Mouse (Mus musculus): Measurements from ENCODE around the gene Cdsn.
A peak's percentile ranks its signal among the peaks of the same experiment; 100 is the strongest.
"Not testable (repeated sequence)": the region's sequence is repeated elsewhere in the genome, so short reads cannot be mapped to it uniquely, and the experiment has no call there.

Gene Cdsn

GRCm38 (mm10) chr17:35551881-35552414 lies at the start of gene Cdsn:
Gene Cdsn, plus strand, starts transcription at chr17:35552128.
- DNase-seq (ENCODE audit: extremely low read depth, low read depth), result no peak

- no peak for DNase-seq (ENCODE audit: extremely low read depth, low read depth)
These were observed 49.7 kb upstream of the Cdsn start for GRCm38 (mm10) chr17:35502226-35502625.

- no peak for DNase-seq (ENCODE audit: extremely low read depth, low read depth)
These were observed 49.2 kb upstream of the Cdsn start for GRCm38 (mm10) chr17:35502762-35503161.

GRCm38 (mm10) chr17:35503849-35504248 lies 48.1 kb upstream of the Cdsn start:
- no peak for DNase-seq (ENCODE audit: extremely low read depth, low read depth)

GRCm38 (mm10) chr17:35504628-35505481 lies 47.1 kb upstream of the Cdsn start:
- DNase-seq (ENCODE audit: extremely low read depth, low read depth), result no peak

GRCm38 (mm10) chr17:35505776-35506175 lies 46.2 kb upstream of the Cdsn start, which contains the start of gene Pou5f1:
Gene Pou5f1, plus strand, starts transcription at chr17:35506018.
- DNase-seq (ENCODE audit: extremely low read depth, low read depth), result no peak

GRCm38 (mm10) chr17:35506881-35507280 lies 45.0 kb upstream of the Cdsn start:
- no peak for DNase-seq (ENCODE audit: extremely low read depth, low read depth)

GRCm38 (mm10) chr17:35507556-35508260 lies 44.2 kb upstream of the Cdsn start:
- DNase-seq (ENCODE audit: extremely low read depth, low read depth), result no peak

GRCm38 (mm10) chr17:35508279-35508678 lies 43.6 kb upstream of the Cdsn start:
- DNase-seq (ENCODE audit: extremely low read depth, low read depth), result not testable (repeated sequence)

GRCm38 (mm10) chr17:35509284-35509683 lies 42.6 kb upstream of the Cdsn start:
- no peak for DNase-seq (ENCODE audit: extremely low read depth, low read depth)

- DNase-seq (ENCODE audit: extremely low read depth, low read depth), result peak; percentile 10
These were observed 38.9 kb upstream of the Cdsn start for GRCm38 (mm10) chr17:35512916-35513626.

GRCm38 (mm10) chr17:35513886-35514285 lies 38.0 kb upstream of the Cdsn start:
- DNase-seq (ENCODE audit: extremely low read depth, low read depth), result peak; percentile 39

GRCm38 (mm10) chr17:35514756-35515155 lies 37.2 kb upstream of the Cdsn start:
- no peak for DNase-seq (ENCODE audit: extremely low read depth, low read depth)

- peak; percentile 23 for DNase-seq (ENCODE audit: extremely low read depth, low read depth)
These were observed 35.9 kb upstream of the Cdsn start for GRCm38 (mm10) chr17:35515911-35516640.

GRCm38 (mm10) chr17:35516652-35517500 lies 35.1 kb upstream of the Cdsn start, which contains the start of the genes Tcf19 and Cchcr1:
Gene Tcf19, minus strand, starts transcription at chr17:35516824.
Gene Cchcr1, plus strand, starts transcription at chr17:35517100.
- peak; percentile 96 for DNase-seq (ENCODE audit: extremely low read depth, low read depth)

GRCm38 (mm10) chr17:35517526-35517925 lies 34.4 kb upstream of the Cdsn start:
- peak; percentile 22 for DNase-seq (ENCODE audit: extremely low read depth, low read depth)

GRCm38 (mm10) chr17:35524354-35524753 lies 27.6 kb upstream of the Cdsn start:
- DNase-seq (ENCODE audit: extremely low read depth, low read depth), result no peak

- DNase-seq (ENCODE audit: extremely low read depth, low read depth), result no peak
These were observed 25.3 kb upstream of the Cdsn start for GRCm38 (mm10) chr17:35526644-35527043.

GRCm38 (mm10) chr17:35532360-35532759 lies 19.6 kb upstream of the Cdsn start:
- DNase-seq (ENCODE audit: extremely low read depth, low read depth), result no peak

GRCm38 (mm10) chr17:35532901-35533300 lies 19.0 kb upstream of the Cdsn start, which contains the start of gene Psors1c2:
Gene Psors1c2, plus strand, starts transcription at chr17:35533201.
- no peak for DNase-seq (ENCODE audit: extremely low read depth, low read depth)

All from MEL-GATA-1-ER (cell line).